Comparison of ENCODE assay signal across 8 mouse cellular contexts in the genomic region with DNA sequence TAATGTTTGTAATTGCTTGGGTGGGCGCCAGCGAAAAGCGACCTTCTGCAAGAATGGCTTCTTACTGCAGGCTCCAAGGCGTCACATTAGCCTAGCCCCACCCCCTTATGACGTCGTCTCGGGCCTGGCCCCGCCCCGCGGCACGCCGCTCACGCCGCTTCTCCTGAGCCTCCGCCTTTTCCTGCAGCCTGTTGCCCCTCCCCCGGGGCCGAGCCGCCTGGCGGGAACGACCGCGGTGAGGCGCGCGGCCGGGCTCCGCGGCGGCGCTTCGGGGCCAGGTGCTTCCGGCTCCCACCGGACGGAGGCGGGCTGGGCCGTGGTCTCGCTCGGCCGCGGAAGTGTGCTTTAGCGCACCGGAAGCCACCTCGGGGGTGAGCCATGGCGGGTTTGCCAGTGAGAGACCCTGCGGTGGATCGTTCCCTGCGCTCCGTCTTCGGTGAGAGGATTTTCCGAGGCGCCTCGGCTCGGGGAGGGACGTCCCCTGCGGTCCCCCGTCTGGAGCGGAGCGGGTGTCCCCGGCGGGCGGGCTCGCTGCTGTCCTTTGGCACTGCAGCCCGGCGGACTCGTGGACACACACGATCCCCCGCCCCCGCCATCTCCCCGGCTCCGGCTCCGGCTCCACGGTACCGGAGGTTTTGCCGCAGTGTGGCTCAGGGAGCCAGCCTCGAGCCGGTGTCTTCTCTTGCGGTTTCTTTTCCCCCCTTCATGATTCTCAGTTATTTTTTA. TPM values are rescaled to one million over a fixed set of nuclear protein-coding genes. Genes with fewer than 3 reads are reported as not detected.
DNase-seq lines count a peak whose midpoint lies in the region; ATAC-seq and TF ChIP-seq lines count a peak whose summit lies in the region.

A gene (plus strand): TSS at position 201 of the 726 bp plus-strand sequence.

- H3K27ac ChIP-seq in bone marrow, adult 2 months (ENCODE audit: control insufficient read depth, insufficient read depth, low read depth, low read length, poor library complexity) = peak within 1 kb of the TSS; percentile 88
- H3K27ac ChIP-seq in embryonic facial prominence, embryonic 15.5 days (replicated peaks) = peak within 1 kb of the TSS; percentile 89
- H3K27ac ChIP-seq in kidney, embryonic 14.5 days (ENCODE audit: low read depth, low read length) = peak within 1 kb of the TSS; percentile 79; the same call in 1 of the 2 replicates
- peak within 1 kb of the TSS; percentile 87 for H3K27ac ChIP-seq in limb, embryonic 15.5 days

- peak within 1 kb of the TSS; percentile 47; the same call in 1 of the 2 replicates for H3K9ac ChIP-seq in embryonic facial prominence, embryonic 15.5 days
- H3K9ac ChIP-seq in kidney, embryonic 14.5 days (ENCODE audit: low read depth, low read length) = peak within 1 kb of the TSS; percentile 69
- H3K9ac ChIP-seq in limb, embryonic 15.5 days = peak within 1 kb of the TSS; percentile 44

- TF ChIP-seq CTCF in bone marrow, adult 2 months (IDR thresholded peaks at IDR 0.05; ENCODE audit: control insufficient read depth, insufficient read depth, low read length) = no peak

- H3K9me3 ChIP-seq in embryonic facial prominence, embryonic 15.5 days (replicated peaks) = no peaks in the 10 kb centered on the region
- no peaks in the 10 kb centered on the region for H3K9me3 ChIP-seq in kidney, embryonic 14.5 days (ENCODE audit: control insufficient read depth, low read length)
- no peaks in the 10 kb centered on the region for H3K9me3 ChIP-seq in limb, embryonic 15.5 days

- peak; percentile 93 for DNase-seq in 416B (ENCODE audit: low read depth)
- peak; percentile 90 to 93 for DNase-seq in heart, adult 9 months (ENCODE audit: low spot score in 2 of 2)
- peak; percentile 76 to 87 for DNase-seq in monocyte, adult 2 months (ENCODE audit: low read depth in 1 of 2, low spot score in 2 of 2)
- peak; percentile 93 for DNase-seq in spleen, postnatal 36 days (ENCODE audit: low spot score in 2 of 2)

- WGBS in bone marrow, adult 2 months = 20% methylated on average over 76 of the region's 77 CpGs
- WGBS in embryonic facial prominence, embryonic 15.5 days = 18% methylated on average over 75 of the region's 77 CpGs
- WGBS in kidney, embryonic 14.5 days = 36% methylated on average over 54 of the region's 77 CpGs
- WGBS in limb, embryonic 15.5 days = 18% methylated on average over 74 of the region's 77 CpGs

- H3K4me1 ChIP-seq in bone marrow, adult 2 months (ENCODE audit: control insufficient read depth, insufficient read depth, low read length) = no peaks in the 10 kb centered on the region
- H3K4me1 ChIP-seq in embryonic facial prominence, embryonic 15.5 days = no peaks in the 10 kb centered on the region
- H3K4me1 ChIP-seq in kidney, embryonic 14.5 days (ENCODE audit: control insufficient read depth, insufficient read depth, low read length) = no peaks in the 10 kb centered on the region
- no peaks in the 10 kb centered on the region for H3K4me1 ChIP-seq in limb, embryonic 15.5 days

- H3K4me3 ChIP-seq in bone marrow, adult 2 months (replicated peaks; ENCODE audit: control insufficient read depth, low read depth, low read length) = peak within 1 kb of the TSS; percentile 78
- H3K4me3 ChIP-seq in embryonic facial prominence, embryonic 15.5 days (replicated peaks) = peak within 1 kb of the TSS; percentile 63
- H3K4me3 ChIP-seq in kidney, embryonic 14.5 days (ENCODE audit: low read length) = peak within 1 kb of the TSS; percentile 54
- peak within 1 kb of the TSS; percentile 58 for H3K4me3 ChIP-seq in limb, embryonic 15.5 days

- H3K36me3 ChIP-seq in embryonic facial prominence, embryonic 15.5 days = 0 out of 2 replicates have a peak, but pooled peaks cover 2% of the 10 kb centered on the region
- H3K36me3 ChIP-seq in kidney, embryonic 14.5 days (ENCODE audit: control insufficient read depth, insufficient read depth, low read length) = peaks cover 12% of the 10 kb centered on the region; the same call in 1 of the 2 replicates
- H3K36me3 ChIP-seq in limb, embryonic 15.5 days = peaks cover 6% of the 10 kb centered on the region; the same call in 1 of the 2 replicates

- H3K4me2 ChIP-seq in embryonic facial prominence, embryonic 15.5 days (replicated peaks) = peak within 1 kb of the TSS; percentile 50
- H3K4me2 ChIP-seq in kidney, embryonic 14.5 days (replicated peaks; ENCODE audit: low read depth, low read length) = peak within 1 kb of the TSS; percentile 40
- peak within 1 kb of the TSS; percentile 42 for H3K4me2 ChIP-seq in limb, embryonic 15.5 days

- TF ChIP-seq POLR2A in bone marrow, adult 2 months (IDR thresholded peaks at IDR 0.05; ENCODE audit: borderline replicate concordance, control insufficient read depth, low read depth, low read length) = no peak; the same call in 1 of the 2 replicates

- H3K27me3 ChIP-seq in embryonic facial prominence, embryonic 15.5 days = no peaks in the 10 kb centered on the region
- no peaks in the 10 kb centered on the region for H3K27me3 ChIP-seq in kidney, embryonic 14.5 days (ENCODE audit: control insufficient read depth, insufficient read depth, low read length)
- H3K27me3 ChIP-seq in limb, embryonic 15.5 days = no peaks in the 10 kb centered on the region

- ATAC-seq in embryonic facial prominence, embryonic 15.5 days (ENCODE audit: insufficient number of reproducible peaks, low FRiP score, low TSS enrichment, low read depth) = peak; percentile 97
- ATAC-seq in kidney, embryonic 14.5 days (ENCODE audit: low FRiP score, low TSS enrichment) = peak; percentile 98
- ATAC-seq in limb, embryonic 15.5 days (ENCODE audit: insufficient number of reproducible peaks, low FRiP score, low TSS enrichment, low read depth) = peak; percentile 94

RNA-seq across cellular contexts. Expression of the gene that starts here (rescaled TPM):
- polyA plus RNA-seq in bone marrow, adult 2 months (2011; ENCODE audit: insufficient read depth, insufficient read length, low replicate concordance, missing spikeins) = 9.3 and 12.1 TPM in 2 replicates
- 32.3 and 34.3 TPM in 2 replicates for polyA plus RNA-seq in embryonic facial prominence, embryonic 15.5 days (2015; fragmentation: Nextera tagmentation; extraction: Ambion mirVana)
- polyA plus RNA-seq in kidney, embryonic 14.5 days (2014; fragmentation: Nextera tagmentation; extraction: Ambion mirVana) = 32.7 and 58.5 TPM in 2 replicates
- polyA plus RNA-seq in limb, embryonic 15.5 days (2015; fragmentation: Nextera tagmentation; extraction: Ambion mirVana) = 30.4 and 32.1 TPM in 2 replicates

Comparison
In these comparisons a context has a peak if more than half of its experiments do, and no peak if none do; other contexts are left out.
1. Peak in every context shown above with its lines: DNase-seq, ATAC-seq, H3K4me3 ChIP-seq and H3K27ac ChIP-seq.